Mouse (Mus musculus) left cerebral cortex, postnatal 25 days (tissue): ENCODE data around the gene Extl1. TPM values are rescaled to one million over a fixed set of nuclear protein-coding genes. Genes with fewer than 3 reads are reported as not detected.

ENCODE experiments used
- DNase-seq, 2 experiments: peaks; one replicate each; pipeline ENCODE4 v3.0.0; 2022; ENCODE audit warnings: low spot score in 2 of 2, mixed read lengths in 1 of 2
- intact Hi-C: fragments of 180-260 bp; cut with DNase I; formaldehyde crosslinking; loops from one replicate; pipeline ENCODE4 v1.15.1; 2025
- total RNA-seq, 2 experiments: library from RNA; stranded (reverse); gene quantifications; 2 replicates each; pipeline ENCODE4 v1.2.3; 2021

The Extl1 gene
- total RNA-seq, 2 experiments from 2014 or later = 49.2 to 52.5 TPM

DNA sequence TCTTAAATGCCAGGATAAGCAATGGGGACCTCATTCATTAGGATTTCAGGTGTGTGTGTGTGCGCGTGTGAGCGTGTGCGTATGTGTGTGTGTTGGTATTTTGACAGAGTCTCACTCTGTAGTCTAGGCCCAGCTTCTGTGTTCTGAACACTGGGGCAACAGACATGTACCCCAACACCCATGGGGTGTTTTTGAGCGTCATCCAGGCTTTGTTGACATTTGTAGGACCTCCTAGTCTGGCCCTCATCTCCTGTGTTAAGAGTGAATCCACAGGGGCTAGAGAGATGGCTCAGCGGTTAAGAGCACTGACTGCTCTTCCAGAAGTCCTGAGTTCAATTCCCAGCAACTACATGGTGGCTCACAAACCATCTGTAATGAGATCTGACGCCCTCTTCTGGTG is 11.5 kb upstream of the Extl1 start:
- intact Hi-C loops = no loop called here
- DNase-seq = no peak

DNA sequence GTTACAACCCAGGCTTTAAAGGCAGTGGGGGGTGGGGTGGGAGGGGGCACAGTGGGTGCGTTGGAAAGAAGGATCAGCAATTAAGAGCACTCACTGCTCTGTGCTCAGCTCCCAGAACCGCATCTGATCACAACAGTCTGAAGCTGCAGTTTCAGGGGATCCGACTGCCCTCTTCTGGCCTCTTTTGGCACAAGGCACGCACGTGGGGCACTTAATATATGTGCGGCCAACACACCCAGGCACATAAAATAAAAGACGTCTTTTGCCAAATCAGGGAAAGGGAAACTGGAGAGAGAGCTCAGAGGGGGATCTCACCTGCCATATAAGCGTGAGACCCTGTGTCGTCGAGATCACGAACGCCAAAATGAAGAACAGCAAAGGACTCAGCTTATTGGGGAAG is 9.4 kb upstream of the Extl1 start:
- intact Hi-C loops = no loop called here
- no peak for DNase-seq

DNA sequence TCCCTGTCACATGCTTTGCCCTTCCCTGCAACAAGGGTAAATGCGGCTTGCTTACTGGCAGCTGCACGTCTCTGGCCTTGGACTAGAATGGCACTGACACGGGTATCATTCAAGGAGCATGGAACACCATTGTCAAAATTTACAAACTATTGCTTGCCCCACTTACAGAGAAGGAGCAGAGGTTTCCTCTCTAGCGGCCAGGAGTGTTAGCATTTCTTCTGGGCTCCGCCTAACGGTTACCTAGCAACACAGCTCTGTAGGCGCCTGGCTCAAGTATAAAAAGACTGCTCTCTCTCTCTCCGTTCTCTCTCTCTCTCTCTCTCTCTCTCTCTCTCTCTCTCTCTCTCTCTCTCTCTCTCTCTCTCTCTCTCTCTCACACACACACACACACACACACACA is 8.9 kb upstream of the Extl1 start:
- intact Hi-C loops = no loop called here

DNA sequence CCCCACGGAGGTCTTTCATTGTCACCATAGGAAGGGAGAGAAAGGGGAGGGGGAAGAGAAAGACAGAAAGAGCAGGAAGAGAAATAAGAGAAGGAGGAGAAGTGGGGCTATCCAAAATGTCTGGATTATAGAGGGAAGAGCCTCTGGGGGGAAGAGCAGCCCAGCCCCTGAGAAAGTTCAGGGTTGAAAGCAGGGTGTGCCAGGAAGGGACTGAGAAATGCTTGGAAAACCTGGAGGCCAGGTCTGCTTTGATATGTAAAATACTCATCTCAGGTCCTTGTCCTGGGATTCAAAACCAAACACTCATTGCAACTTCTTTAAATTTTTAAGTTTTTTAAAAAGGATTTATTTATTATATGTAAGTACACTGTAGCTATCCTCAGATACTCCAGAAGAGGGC is 8.0 kb upstream of the Extl1 start:
- DNase-seq = no peak
- intact Hi-C loops = no loop called here

More for the DNA sequence above, 8.9 kb upstream of the Extl1 start:
- DNase-seq = peak in 1 of 2 experiments; percentile 80

DNA sequence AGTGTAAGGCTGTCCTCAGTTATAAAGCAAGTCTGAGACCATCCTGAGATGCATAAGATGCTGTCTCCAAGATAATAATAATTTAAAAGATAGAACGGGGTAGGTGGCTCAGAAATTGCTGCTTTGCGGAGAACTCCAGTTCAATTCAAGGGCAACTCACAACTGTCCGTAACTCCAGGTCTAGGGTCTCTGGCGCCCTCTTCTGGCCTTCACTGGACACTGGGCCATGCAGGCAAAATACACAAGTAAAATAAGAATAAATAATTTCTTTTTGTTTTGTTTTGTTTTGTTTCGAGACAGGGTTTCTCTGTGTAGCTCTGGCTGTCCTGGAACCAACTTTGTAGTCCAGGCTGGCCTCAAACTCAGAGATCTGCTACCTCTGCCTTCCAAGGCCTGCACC is 4.7 kb upstream of the Extl1 start:
- DNase-seq = no peak

DNA sequence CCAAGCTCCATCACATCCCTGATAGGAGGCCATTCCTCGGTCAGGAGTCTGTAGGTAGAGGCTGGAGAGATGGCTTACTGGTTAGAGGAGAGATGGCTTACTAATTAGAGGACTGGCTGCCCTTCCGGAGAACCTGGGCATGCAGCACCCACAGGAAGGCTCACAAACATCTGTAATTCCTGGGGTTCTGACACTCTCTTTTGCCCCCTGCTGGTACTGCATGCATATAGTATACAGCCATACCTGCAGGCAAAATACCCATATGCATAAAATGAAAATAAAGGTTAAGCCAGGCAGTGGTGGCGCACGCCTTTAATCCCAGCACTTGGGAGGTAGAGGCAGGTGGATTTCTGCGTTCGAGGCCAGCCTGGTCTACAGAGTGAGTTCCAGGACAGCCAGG is 3.6 kb upstream of the Extl1 start:
- DNase-seq = no peak
- intact Hi-C loops = no loop called here

More for the DNA sequence above, 4.7 kb upstream of the Extl1 start:
- intact Hi-C loops = no loop called here

DNA sequence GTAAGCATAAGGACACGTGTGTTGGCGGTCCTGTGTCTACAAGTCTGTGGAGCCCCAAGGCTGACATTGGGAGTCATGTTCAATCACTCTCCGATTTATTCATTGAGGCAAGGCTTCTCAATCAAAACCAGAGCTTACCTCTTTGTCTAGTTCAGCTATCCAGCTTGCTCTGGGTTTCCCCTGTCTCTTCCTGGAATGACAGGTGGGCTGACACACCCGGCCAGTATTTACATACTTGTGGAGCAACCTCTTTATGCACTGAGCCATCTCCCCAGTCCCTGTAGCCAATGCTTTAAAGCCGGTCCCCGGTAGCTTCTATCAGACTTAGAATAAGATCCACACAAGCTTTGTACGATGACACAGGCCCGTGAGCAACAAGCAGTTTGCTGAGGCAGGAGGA is 4.1 kb downstream of the Extl1 start:
- intact Hi-C loops = no loop called here
- DNase-seq = no peak

DNA sequence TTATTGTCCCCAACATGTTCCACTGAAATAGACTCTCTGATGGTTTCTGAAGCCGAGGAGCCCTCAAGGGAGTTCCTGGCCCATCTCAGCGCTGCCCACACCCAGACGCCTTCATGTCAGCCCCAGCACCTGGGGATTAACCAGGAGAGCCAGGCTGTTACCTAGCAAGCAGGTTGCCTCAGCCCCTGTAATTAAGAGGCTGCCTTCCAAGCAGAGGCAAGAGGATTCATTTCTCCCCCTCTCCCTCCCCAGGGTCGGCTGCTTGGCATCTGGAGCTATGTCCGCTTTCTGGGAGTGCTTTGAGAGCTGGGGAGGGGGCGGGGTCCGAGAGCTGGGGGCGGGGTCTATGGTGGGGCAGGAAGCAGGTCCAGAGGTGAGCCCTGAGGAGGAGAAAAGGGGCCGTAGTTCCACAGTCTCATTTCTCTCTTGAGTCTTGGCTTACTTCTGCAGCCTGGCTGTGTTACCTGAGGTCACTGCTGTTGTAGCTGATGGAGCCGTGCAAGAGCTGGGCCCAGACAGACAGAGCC is 5.5 kb downstream of the Extl1 start:
- intact Hi-C loops = no loop called here
- DNase-seq = no peak

DNA sequence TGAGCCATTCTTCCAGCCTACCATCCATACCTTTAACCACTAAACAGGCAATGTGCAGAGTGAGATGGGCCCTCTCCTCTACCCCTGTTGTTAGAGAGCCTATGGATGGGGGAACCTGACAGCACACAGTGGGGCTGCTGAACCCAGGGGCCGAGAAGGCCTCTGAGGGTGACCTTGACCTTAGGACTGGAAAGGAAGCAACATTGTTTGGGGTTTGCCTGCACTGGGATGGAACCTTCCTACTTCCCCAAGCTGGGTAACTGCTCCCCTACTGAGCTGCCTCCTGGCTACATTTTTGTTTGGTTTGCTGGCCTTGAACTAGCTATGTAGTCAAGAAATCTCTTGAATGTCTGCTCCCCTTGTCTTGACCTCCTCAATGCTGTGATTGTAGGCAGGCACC is 9.3 kb downstream of the Extl1 start:
- intact Hi-C loops = no loop called here
- no peak for DNase-seq

DNA sequence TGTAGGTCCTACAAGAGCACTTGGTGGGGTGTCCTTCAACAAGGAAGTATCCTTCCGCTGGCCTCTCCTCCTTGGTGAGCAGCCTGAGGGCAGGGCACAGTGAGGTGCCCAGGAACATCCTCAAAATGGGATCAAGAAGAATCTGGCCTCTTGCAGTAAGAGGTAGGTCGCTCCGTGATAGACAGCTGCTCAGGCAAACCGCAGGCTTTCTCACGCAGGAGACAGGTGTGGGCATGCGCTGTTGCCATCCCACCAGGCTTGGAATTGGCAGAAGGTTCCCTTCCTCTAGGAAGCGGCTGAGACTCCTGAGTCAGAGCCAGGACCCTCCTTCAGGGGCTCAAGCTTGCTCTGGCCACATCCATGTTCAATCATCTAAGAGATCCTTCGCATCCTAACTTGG is 10.4 kb downstream of the Extl1 start:
- intact Hi-C loops = no loop called here

DNA sequence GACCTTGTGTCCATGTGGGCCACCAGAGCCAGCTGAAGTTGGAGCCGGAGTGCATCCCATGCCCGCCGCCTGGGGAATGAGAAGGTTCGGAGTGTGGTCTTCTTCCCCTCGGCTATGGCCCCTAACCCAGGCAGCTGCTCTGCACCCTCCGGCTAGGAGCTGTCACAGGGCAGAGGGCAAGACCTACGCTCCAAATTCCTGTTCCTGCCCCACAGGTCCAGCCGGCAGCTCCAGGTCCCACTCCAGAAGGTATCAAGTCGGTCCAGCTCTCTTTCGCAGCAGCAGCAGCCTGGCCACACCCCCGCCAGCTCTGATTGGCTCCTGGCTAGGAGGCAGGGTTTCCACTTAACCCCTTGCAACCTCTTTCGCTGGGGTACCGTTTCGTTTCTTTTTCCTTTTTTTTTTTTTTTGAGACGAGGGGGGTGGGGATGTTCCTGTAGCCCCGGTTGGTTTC is 11.3 kb downstream of the Extl1 start:
- intact Hi-C loops = no loop called here

More for the DNA sequence above, 10.4 kb downstream of the Extl1 start:
- DNase-seq = peak in 1 of 2 experiments; percentile 60

DNA sequence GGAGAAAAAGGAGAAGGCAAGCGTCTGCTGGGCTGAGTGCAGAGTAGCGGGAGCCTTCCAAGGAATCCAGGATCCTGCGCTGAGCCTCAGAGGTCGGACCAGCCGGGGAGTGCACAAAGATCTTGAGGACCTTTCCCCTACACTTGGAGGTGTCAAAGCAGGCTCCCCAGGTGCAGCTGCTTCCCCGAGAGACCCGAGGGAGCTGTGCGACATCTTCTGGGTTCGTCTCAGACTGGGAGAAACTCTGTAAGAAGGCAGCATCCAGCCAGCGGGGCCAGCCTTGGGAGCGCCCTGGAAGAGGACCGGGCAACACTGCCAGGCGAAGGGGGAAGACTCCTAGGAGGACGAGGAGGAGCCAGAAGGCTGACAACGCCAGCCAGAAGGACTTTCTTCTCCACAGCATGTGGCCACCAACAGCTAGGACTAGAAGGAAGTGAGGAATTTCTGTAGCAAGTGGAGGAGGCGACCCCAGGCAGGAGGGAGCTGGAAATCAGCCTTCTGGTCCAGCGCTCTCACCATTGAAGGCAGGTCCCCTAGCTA is 12.3 kb downstream of the Extl1 start:
- DNase-seq = peak in 1 of 2 experiments; percentile 45
- intact Hi-C loops = no loop called here

More for the DNA sequence above, 11.3 kb downstream of the Extl1 start:
- DNase-seq = peak; percentile 86 to 93

DNA sequence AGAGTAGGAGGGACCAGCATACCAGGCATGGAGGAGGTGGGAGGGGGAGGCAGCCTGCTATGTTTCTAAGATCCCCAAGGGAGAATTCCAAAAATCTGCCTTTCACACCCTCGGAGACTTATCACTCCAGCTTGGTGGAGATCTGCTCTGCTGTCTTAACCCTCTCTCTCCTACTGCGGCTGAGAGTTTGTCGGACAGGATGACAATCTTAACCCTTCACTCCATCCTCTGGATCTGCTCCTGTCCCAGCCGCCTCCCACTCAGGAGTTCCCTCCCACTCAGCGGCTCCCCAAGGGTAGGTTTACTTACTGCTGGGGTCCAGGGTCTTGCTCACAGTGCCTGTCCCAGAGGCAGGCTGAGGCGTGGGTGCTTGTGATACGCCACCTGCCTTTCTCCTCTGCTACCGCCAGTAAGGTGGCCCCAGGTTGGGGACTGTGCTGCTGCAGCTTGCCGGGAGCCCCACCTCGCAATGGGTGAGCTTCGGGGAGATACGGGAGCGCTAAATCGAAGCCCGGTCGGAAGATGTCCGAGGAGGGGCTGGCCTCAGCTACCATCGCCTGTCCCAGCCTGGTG is 12.9 kb downstream of the Extl1 start:
- DNase-seq = peak; percentile 71 to 94
- intact Hi-C loops = no loop called here

DNA sequence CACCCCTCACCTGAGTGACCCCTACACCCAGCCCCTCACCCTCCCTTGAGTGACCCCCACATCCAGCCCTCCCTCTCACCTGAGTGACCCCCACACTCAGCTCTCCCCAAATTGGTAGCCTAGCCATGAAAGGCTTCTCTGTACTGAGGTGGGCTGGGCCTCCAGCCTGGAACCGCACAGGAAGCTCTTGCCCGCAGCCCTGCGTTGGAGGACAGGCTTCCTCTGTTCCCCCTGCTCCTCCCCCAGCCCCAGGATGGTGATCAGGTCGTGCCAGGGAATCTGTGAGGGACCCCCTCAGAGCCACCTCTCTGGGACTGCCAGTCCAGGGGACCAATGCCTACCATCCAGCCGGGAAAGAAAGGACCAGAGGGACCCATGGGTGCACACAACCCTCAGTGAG is 18.4 kb downstream of the Extl1 start:
- intact Hi-C loops = no loop called here
- no peak for DNase-seq

DNA sequence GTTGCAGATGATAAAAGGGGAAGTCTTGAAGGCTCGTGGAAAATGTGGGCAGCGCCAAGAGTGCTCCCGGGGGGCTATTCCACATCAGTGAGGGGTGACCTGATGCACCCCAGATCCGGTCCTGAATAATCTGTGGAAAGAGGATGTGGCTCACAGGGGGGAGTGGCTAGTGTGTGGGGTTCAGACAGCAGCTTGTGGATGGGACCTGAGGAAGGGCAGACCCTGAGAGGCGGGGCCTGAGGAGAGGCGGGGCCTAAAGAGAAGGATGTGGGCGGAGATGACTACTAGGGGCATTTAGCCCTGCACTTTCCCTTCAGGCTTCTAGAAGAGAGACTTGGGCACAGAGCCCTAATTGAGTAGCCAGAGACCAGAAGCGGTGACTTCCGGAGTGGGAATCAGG is 21.1 kb downstream of the Extl1 start:
- intact Hi-C loops = no loop called here
- no peak for DNase-seq

DNA sequence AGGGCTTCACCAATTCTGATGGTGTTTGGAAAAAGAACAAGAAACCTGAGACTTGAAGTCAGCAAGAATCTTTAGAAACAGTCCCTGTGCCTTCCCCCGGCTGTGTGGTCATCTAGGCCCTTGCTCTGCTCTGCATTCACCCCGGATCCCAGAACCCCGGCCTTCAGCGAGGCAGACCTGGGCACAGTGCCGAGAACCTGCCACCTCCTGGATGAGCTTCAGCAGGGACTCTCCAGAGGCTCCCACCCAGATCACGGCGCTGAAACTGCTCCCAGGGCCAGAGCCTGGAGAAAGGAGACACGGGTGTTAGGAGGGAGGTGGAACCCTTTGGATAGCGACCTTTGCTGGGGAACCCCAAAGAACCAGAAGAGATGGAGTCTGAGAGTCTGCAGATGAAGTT is 21.5 kb downstream of the Extl1 start:
- intact Hi-C loops = no loop called here
- DNase-seq = no peak

DNA sequence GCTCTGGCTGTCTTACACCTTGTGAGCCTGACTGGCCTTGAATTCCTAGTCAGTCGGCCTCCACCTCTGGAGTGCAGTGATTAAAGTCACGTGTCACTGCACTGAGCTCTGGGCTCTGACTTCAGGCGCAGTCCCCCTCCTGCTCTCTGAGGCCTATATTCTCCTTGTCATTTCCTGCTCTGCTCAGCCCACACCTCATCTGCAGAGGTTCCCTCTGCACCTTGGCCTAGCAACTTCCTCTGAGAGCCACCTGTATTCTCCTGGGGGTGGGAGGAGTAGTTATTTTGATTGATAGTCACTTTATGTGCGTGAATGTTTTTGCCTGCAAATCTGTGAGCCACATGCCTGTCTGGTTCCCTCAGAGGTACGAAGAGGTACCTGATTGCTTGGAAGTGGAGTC is 22.4 kb downstream of the Extl1 start:
- intact Hi-C loops = no loop called here
- no peak for DNase-seq

DNA sequence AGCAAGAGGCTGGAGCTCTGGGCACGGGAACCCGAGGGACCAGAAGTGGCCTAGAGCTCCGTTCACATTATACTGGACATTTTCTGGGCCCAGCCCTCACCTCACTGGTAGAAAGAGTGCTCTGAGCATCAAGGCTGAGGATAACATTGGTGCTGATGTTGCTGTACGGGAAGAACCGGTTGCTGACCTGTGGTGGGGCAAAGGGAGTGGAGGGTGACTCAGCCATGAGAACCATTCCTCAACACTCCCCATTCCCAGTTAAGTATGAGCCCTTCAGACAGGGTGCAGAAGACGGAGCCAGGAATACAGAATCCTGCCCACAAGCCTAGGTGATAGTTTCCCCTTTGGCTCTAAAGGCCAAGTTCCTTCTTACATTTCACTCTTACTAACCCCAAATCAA is 24.0 kb downstream of the Extl1 start:
- no peak for DNase-seq
- intact Hi-C loops = loop anchor here (5.0 kb wide), 1 partner anchor 107 kb away; the partner anchor contains the start of gene Grrp1

DNA sequence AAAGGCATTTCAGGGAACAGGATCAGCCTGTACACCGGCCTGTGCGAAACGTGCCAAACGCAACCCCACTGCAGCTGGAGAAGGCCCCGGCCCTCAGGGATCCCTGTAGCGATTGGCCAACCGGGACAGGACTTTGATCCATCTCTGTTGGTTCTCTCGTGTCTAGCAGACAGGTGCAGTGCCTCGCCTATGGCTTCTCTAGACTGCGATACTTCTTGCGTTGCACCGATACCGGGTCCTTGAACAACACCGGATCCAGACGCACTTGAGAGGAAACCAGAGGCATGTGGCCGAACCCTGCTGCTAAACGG is 26.2 kb downstream of the Extl1 start:
- intact Hi-C loops = loop anchor here (5.0 kb wide), 1 partner anchor 105 kb away; the partner anchor contains the start of gene Grrp1
- DNase-seq = no peak

DNA sequence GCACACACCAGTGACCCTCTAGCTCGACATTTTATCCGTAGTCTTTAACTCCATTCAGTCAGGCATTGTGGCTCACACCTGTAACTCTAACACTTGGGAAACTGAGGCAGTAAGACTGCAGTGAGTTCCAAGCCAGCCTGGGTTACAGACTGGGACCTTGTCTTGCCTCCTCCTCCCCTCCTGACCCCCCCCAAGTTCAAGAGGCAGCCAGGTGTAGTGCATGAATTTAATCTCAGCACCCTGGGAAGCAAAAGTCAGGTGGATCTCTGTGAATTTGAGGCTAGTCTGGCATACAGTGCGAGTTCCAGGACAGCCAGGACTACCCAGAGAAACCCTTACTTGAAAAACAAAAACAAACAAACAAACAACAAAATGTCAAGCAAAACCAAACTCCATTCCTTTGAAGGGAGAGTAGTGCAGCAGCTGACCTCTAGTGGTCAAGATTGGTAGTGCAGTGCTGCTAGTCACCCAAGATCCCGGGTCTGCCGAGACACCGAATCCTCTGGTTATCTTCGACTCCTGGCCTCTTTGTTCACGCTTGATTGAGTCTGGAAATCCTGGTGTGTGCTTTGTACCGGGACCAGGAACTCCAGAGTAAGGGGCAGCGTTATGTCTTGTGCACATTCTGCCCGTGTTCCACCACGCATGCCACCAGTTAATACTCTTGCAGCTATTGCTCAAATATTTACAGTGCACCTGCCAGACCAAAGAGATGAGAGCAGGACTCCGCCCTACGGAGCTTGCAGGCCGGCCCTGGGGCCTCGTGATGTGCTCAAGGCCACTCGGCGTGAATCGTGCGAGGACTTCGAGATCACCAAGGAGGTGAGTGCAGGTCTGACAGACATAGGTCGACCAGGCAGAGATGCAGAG is 26.8 kb downstream of the Extl1 start:
- peak; percentile 77 to 84 for DNase-seq
- intact Hi-C loops = loop anchor here (5.0 kb wide), 1 partner anchor 105 kb away; the partner anchor contains the start of gene Grrp1
